Mouse (Mus musculus) lung, postnatal 36 days (tissue): ENCODE results near the gene Knop1.

Experiments
- DNase-seq: peaks from one replicate; pipeline ENCODE4 v3.0.0; 2022; ENCODE audit warnings: mixed read lengths

The Knop1 gene

GRCm38 (mm10) chr7:118855877-118856304, at the start of gene Knop1:
TSS of gene Knop1 (minus strand) at chr7:118856254.
- peak; percentile 38 for DNase-seq

GRCm38 (mm10) chr7:118904530-118904929, 48.5 kb upstream of the Knop1 start:
- no peak for DNase-seq

GRCm38 (mm10) chr7:118903879-118904278, 47.8 kb upstream of the Knop1 start:
- DNase-seq = no peak

GRCm38 (mm10) chr7:118902944-118903343, 46.9 kb upstream of the Knop1 start:
- DNase-seq = peak; percentile 58

- DNase-seq = no peak
Measured at GRCm38 (mm10) chr7:118900090-118900489, 44.0 kb upstream of the Knop1 start.

- no peak for DNase-seq
Measured at GRCm38 (mm10) chr7:118898063-118898462, 42.0 kb upstream of the Knop1 start.

- no peak for DNase-seq
Measured at GRCm38 (mm10) chr7:118895469-118896450, 39.7 kb upstream of the Knop1 start.

- peak; percentile 22 for DNase-seq
Measured at GRCm38 (mm10) chr7:118889046-118889680, 33.1 kb upstream of the Knop1 start.

- DNase-seq = peak; percentile 50
Measured at GRCm38 (mm10) chr7:118887303-118888055, 31.4 kb upstream of the Knop1 start.

GRCm38 (mm10) chr7:118884969-118885368, 28.9 kb upstream of the Knop1 start:
- DNase-seq = no peak

GRCm38 (mm10) chr7:118883957-118884356, 27.9 kb upstream of the Knop1 start:
- no peak for DNase-seq

GRCm38 (mm10) chr7:118879466-118880029, 23.5 kb upstream of the Knop1 start:
- DNase-seq = no peak

- no peak for DNase-seq
Measured at GRCm38 (mm10) chr7:118865362-118865761, 9.3 kb upstream of the Knop1 start.

- DNase-seq = no peak
Measured at GRCm38 (mm10) chr7:118858640-118859039, 2.6 kb upstream of the Knop1 start.

GRCm38 (mm10) chr7:118855171-118855876, 730 bp downstream of the Knop1 start, which contains the start of gene Iqck:
TSS of gene Iqck (plus strand) at chr7:118855752.
- peak; percentile 93 for DNase-seq

GRCm38 (mm10) chr7:118854606-118855005, 1.4 kb downstream of the Knop1 start:
- DNase-seq = no peak

- DNase-seq = no peak
Measured at GRCm38 (mm10) chr7:118852611-118853010, 3.4 kb downstream of the Knop1 start.

GRCm38 (mm10) chr7:118851571-118851970, 4.5 kb downstream of the Knop1 start:
- DNase-seq = peak; percentile 60

- peak; percentile 34 for DNase-seq
Measured at GRCm38 (mm10) chr7:118850676-118851290, 5.3 kb downstream of the Knop1 start.

- no peak for DNase-seq
Measured at GRCm38 (mm10) chr7:118849543-118850250, 6.4 kb downstream of the Knop1 start.

- DNase-seq = peak; percentile 66
Measured at GRCm38 (mm10) chr7:118848796-118849195, 7.3 kb downstream of the Knop1 start.
